8 mouse cellular contexts compared by ENCODE assay signal in the genomic region with DNA sequence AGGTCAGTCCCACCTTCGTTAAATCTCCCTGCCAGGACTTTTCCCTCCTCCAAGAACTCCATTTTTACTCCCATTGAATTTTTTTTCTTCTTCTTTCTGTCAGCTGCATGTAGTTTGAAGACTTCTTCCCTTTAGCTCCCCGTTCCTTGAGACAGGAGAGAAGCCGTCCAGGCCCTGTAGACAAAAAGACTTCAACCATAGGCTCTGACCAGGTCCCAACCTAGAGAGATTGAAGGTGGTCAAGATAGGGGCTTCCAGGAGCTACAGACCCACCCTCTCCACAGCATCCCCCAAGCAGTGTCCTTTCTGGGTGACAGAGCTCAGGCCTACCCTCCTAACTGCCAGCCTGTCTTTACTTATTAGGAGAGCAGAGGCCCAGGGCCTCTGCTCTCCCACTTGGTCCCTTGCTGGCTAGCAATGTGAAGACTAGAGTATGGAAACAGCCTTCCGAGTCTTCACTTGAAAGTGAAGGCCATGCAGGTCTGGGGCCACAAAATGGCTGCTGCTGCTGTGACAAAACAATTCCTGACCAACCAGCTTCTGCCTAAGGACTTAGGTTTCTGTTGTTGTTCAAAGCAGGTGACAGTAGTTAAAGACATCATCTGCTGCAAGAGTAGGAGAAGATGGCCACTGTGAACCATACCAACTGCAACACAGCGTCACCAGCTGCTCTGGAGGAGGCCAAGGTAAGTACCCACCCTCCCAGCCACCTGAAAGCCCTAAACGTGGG. TPM values are rescaled to one million over a fixed set of nuclear protein-coding genes. Genes with fewer than 3 reads are reported as not detected.
DNase-seq lines count a peak whose midpoint lies in the region; ATAC-seq and TF ChIP-seq lines count a peak whose summit lies in the region.

No protein-coding gene starts in this region.

- no peak for DNase-seq in lung, embryonic 14.5 days
- DNase-seq in lung, postnatal 14 days = no peak
- no peak for DNase-seq in heart, postnatal 0 days (ENCODE audit: low spot score)
- no peak for DNase-seq in adrenal gland, postnatal 4 days (ENCODE audit: low spot score in 2 of 2)
- no peak for DNase-seq in right cerebral cortex, postnatal 36 days (ENCODE audit: low spot score in 2 of 2)
- no peak for DNase-seq in thymus, adult 18-20 months

- H3K9ac ChIP-seq in lung, embryonic 14.5 days = peak overlapping the region; percentile 52
- H3K9ac ChIP-seq in heart, postnatal 0 days (replicated peaks; ENCODE audit: low read depth, low read length) = peak overlapping the region; percentile 24
- H3K9ac ChIP-seq in midbrain, embryonic 12.5 days (replicated peaks) = peak overlapping the region; percentile 57; the same call in 1 of the 2 replicates

- whole genome bisulfite sequencing in lung, embryonic 14.5 days = 49% methylated on average over 6 of the region's 6 CpGs
- WGBS in heart, postnatal 0 days = 52% methylated on average over 6 of the region's 6 CpGs
- WGBS in midbrain, embryonic 12.5 days = 51% methylated on average over 6 of the region's 6 CpGs

- no peaks in the 10 kb centered on the region for H3K27me3 ChIP-seq in lung, embryonic 14.5 days (ENCODE audit: insufficient read depth, low read length)
- H3K27me3 ChIP-seq in heart, postnatal 0 days (ENCODE audit: control insufficient read depth, insufficient read depth, low read length) = no peaks in the 10 kb centered on the region
- no peaks in the 10 kb centered on the region for H3K27me3 ChIP-seq in midbrain, embryonic 12.5 days

- peak overlapping the region; percentile 87 for H3K27ac ChIP-seq in lung, embryonic 14.5 days (ENCODE audit: low read depth)
- H3K27ac ChIP-seq in brown adipose tissue, adult 24 weeks (replicated peaks; ENCODE audit: low read depth, low read length) = peak overlapping the region; percentile 74
- H3K27ac ChIP-seq in heart, postnatal 0 days (ENCODE audit: low read depth) = peak overlapping the region; percentile 86
- H3K27ac ChIP-seq in midbrain, embryonic 12.5 days (replicated peaks) = peak overlapping the region; percentile 60

- H3K4me1 ChIP-seq in lung, embryonic 14.5 days (ENCODE audit: insufficient read depth) = peaks cover 15% of the 10 kb centered on the region
- H3K4me1 ChIP-seq in brown adipose tissue, adult 24 weeks (ENCODE audit: control insufficient read depth, insufficient read depth, insufficient read length, low read length) = peaks cover 7% of the 10 kb centered on the region
- H3K4me1 ChIP-seq in heart, postnatal 0 days (ENCODE audit: control insufficient read depth, insufficient read depth) = peaks cover 17% of the 10 kb centered on the region; the same call in 1 of the 2 replicates
- peaks cover 31% of the 10 kb centered on the region for H3K4me1 ChIP-seq in midbrain, embryonic 12.5 days

- ATAC-seq in lung, embryonic 14.5 days (ENCODE audit: insufficient read depth) = peak; percentile 7; the same call in 1 of the 2 replicates
- no peak for ATAC-seq in heart, postnatal 0 days (ENCODE audit: insufficient read depth, low read depth)
- 0 out of 2 replicates have a peak, but pooled peaks have one; percentile 16 for ATAC-seq in midbrain, embryonic 12.5 days (ENCODE audit: low FRiP score, low read depth)

- H3K4me3 ChIP-seq in lung, embryonic 14.5 days (ENCODE audit: low read depth, low read length) = peak overlapping the region; percentile 33
- H3K4me3 ChIP-seq in brown adipose tissue, adult 24 weeks (ENCODE audit: insufficient read depth, low read depth, low read length) = peak overlapping the region; percentile 48
- H3K4me3 ChIP-seq in heart, postnatal 0 days (ENCODE audit: low read depth, low read length) = 0 out of 2 replicates have a peak overlapping the region, but pooled peaks have one; percentile 17
- H3K4me3 ChIP-seq in midbrain, embryonic 12.5 days = peak overlapping the region; percentile 29

- TF ChIP-seq EP300 in heart, postnatal 0 days (IDR thresholded peaks at IDR 0.05; ENCODE audit: low read depth) = no peak

- no peaks in the 10 kb centered on the region for H3K9me3 ChIP-seq in lung, embryonic 14.5 days (ENCODE audit: low read depth, low read length)
- no peaks in the 10 kb centered on the region for H3K9me3 ChIP-seq in heart, postnatal 0 days (replicated peaks; ENCODE audit: control insufficient read depth, low read length)
- no peaks in the 10 kb centered on the region for H3K9me3 ChIP-seq in midbrain, embryonic 12.5 days

- 0 out of 2 replicates have a peak, but pooled peaks cover 5% of the 10 kb centered on the region for H3K36me3 ChIP-seq in lung, embryonic 14.5 days (ENCODE audit: insufficient read depth)
- H3K36me3 ChIP-seq in heart, postnatal 0 days (replicated peaks; ENCODE audit: control insufficient read depth, insufficient read depth, low read length) = no peaks in the 10 kb centered on the region; the same call in 1 of the 2 replicates
- no peaks in the 10 kb centered on the region for H3K36me3 ChIP-seq in midbrain, embryonic 12.5 days

- peak overlapping the region; percentile 65 for H3K4me2 ChIP-seq in lung, embryonic 14.5 days
- peak overlapping the region; percentile 52 for H3K4me2 ChIP-seq in heart, postnatal 0 days (ENCODE audit: low read depth, low read length)
- peak overlapping the region; percentile 54 for H3K4me2 ChIP-seq in midbrain, embryonic 12.5 days (replicated peaks)

- TF ChIP-seq CTCF in lung, embryonic 14.5 days (IDR thresholded peaks at IDR 0.05; ENCODE audit: low read depth) = no peak
- no peak for TF ChIP-seq CTCF in heart, postnatal 0 days (IDR thresholded peaks at IDR 0.05; ENCODE audit: low read depth)

RNA-seq across cellular contexts. Expression of a gene that starts 1.4 kb away (rescaled TPM):
- 9.3 and 9.5 TPM in 2 replicates for polyA plus RNA-seq in lung, embryonic 14.5 days (2014; fragmentation: Nextera tagmentation; extraction: Ambion mirVana)
- polyA plus RNA-seq in brown adipose tissue, adult 24 weeks (2012; ENCODE audit: insufficient read depth, insufficient read length, missing spikeins) = 3.2 and 4.2 TPM in 2 replicates
- total RNA-seq in heart, postnatal 0 days (2014; rRNA removed; ENCODE audit: low replicate concordance) = 1.6 and 1.7 TPM in 2 replicates
- 4.2 and 4.9 TPM in 2 replicates for polyA plus RNA-seq in heart, postnatal 0 days (2015; fragmentation: Nextera tagmentation; extraction: Ambion mirVana)
- polyA plus RNA-seq in midbrain, embryonic 12.5 days (2016; fragmentation: Nextera tagmentation; extraction: Ambion mirVana) = 9.7 and 10.5 TPM in 2 replicates
- 10 to 100 TPM; 10.4 to 11.8 TPM for total RNA-seq in adrenal gland, postnatal 4 days (2021)

RNA-seq across cellular contexts. Expression of a gene that starts 17.6 kb away (rescaled TPM):
- polyA plus RNA-seq in lung, embryonic 14.5 days (2014; fragmentation: Nextera tagmentation; extraction: Ambion mirVana) = 5.3 and 5.8 TPM in 2 replicates
- polyA plus RNA-seq in brown adipose tissue, adult 24 weeks (2012; ENCODE audit: insufficient read depth, insufficient read length, missing spikeins) = 36.0 and 40.8 TPM in 2 replicates
- 9.0 and 11.0 TPM in 2 replicates for total RNA-seq in heart, postnatal 0 days (2014; rRNA removed; ENCODE audit: low replicate concordance)
- 3.2 and 3.3 TPM in 2 replicates for polyA plus RNA-seq in heart, postnatal 0 days (2015; fragmentation: Nextera tagmentation; extraction: Ambion mirVana)
- 2.6 and 3.1 TPM in 2 replicates for polyA plus RNA-seq in midbrain, embryonic 12.5 days (2016; fragmentation: Nextera tagmentation; extraction: Ambion mirVana)
- total RNA-seq in adrenal gland, postnatal 4 days (2021) = 10 to 100 TPM; 50.6 to 53.4 TPM

RNA-seq across cellular contexts. Expression of a gene that starts 32.1 kb away (rescaled TPM):
- polyA plus RNA-seq in lung, embryonic 14.5 days (2014; fragmentation: Nextera tagmentation; extraction: Ambion mirVana) = 11.0 and 14.4 TPM in 2 replicates
- polyA plus RNA-seq in brown adipose tissue, adult 24 weeks (2012; ENCODE audit: insufficient read depth, insufficient read length, missing spikeins) = 95.3 and 183 TPM in 2 replicates
- total RNA-seq in heart, postnatal 0 days (2014; rRNA removed; ENCODE audit: low replicate concordance) = 16.3 and 20.0 TPM in 2 replicates
- polyA plus RNA-seq in heart, postnatal 0 days (2015; fragmentation: Nextera tagmentation; extraction: Ambion mirVana) = 21.6 and 22.2 TPM in 2 replicates
- 7.5 and 8.4 TPM in 2 replicates for polyA plus RNA-seq in midbrain, embryonic 12.5 days (2016; fragmentation: Nextera tagmentation; extraction: Ambion mirVana)
- 10 to 100 TPM; 58.4 to 64.4 TPM for total RNA-seq in adrenal gland, postnatal 4 days (2021)

RNA-seq across cellular contexts. Expression of a gene that starts 32.2 kb away (rescaled TPM):
- polyA plus RNA-seq in lung, embryonic 14.5 days (2014; fragmentation: Nextera tagmentation; extraction: Ambion mirVana) = 1.0 and 2.5 TPM in 2 replicates
- polyA plus RNA-seq in brown adipose tissue, adult 24 weeks (2012; ENCODE audit: insufficient read depth, insufficient read length, missing spikeins) = 6.1 and 6.2 TPM in 2 replicates
- total RNA-seq in heart, postnatal 0 days (2014; rRNA removed; ENCODE audit: low replicate concordance) = 27.0 and 38.9 TPM in 2 replicates
- 14.5 and 16.3 TPM in 2 replicates for polyA plus RNA-seq in heart, postnatal 0 days (2015; fragmentation: Nextera tagmentation; extraction: Ambion mirVana)
- 0.79 and 1.1 TPM in 2 replicates for polyA plus RNA-seq in midbrain, embryonic 12.5 days (2016; fragmentation: Nextera tagmentation; extraction: Ambion mirVana)
- total RNA-seq in adrenal gland, postnatal 4 days (2021) = 1 to 10 TPM; 8.7 to 8.9 TPM

RNA-seq across cellular contexts. Expression of a gene that starts 37.3 kb away (rescaled TPM):
- 2.5 and 2.8 TPM in 2 replicates for polyA plus RNA-seq in lung, embryonic 14.5 days (2014; fragmentation: Nextera tagmentation; extraction: Ambion mirVana)
- 2.8 and 3.8 TPM in 2 replicates for polyA plus RNA-seq in brown adipose tissue, adult 24 weeks (2012; ENCODE audit: insufficient read depth, insufficient read length, missing spikeins)
- 2.2 and 3.4 TPM in 2 replicates for total RNA-seq in heart, postnatal 0 days (2014; rRNA removed; ENCODE audit: low replicate concordance)
- polyA plus RNA-seq in heart, postnatal 0 days (2015; fragmentation: Nextera tagmentation; extraction: Ambion mirVana) = 0.91 and 1.1 TPM in 2 replicates
- polyA plus RNA-seq in midbrain, embryonic 12.5 days (2016; fragmentation: Nextera tagmentation; extraction: Ambion mirVana) = 1.3 and 1.8 TPM in 2 replicates
- 10 to 100 TPM; 13.4 to 14.2 TPM for total RNA-seq in adrenal gland, postnatal 4 days (2021)
